Mouse (Mus musculus): ENCODE data around the gene Lrriq1.
A peak's percentile ranks its signal among the peaks of the same experiment; 100 is the strongest.

The Lrriq1 gene

GRCm38 (mm10) chr10:103028253-103029131 is 207.6 kb downstream of the Lrriq1 start:
- DNase-seq: peak; percentile 14 to 27

GRCm38 (mm10) chr10:103027931-103028252 is 208.2 kb downstream of the Lrriq1 start:
- no peak for DNase-seq

- peak in 1 of 2 experiments; percentile 13 for DNase-seq
These were observed 208.7 kb downstream of the Lrriq1 start for GRCm38 (mm10) chr10:103027226-103027930.

- DNase-seq: peak in 1 of 2 experiments; percentile 7
These were observed 209.4 kb downstream of the Lrriq1 start for GRCm38 (mm10) chr10:103026636-103027225.

- DNase-seq: no peak
These were observed 233.6 kb downstream of the Lrriq1 start for GRCm38 (mm10) chr10:103002556-103002955.

- DNase-seq: no peak
These were observed 235.2 kb downstream of the Lrriq1 start for GRCm38 (mm10) chr10:103000902-103001301.

GRCm38 (mm10) chr10:102999584-102999983 is 236.5 kb downstream of the Lrriq1 start:
- DNase-seq: no peak
